Mouse (Mus musculus) v-Abl transformed pro-B cells (cell line): ENCODE measurements at regions not wholly inside any gene's neighbourhood (a gene's known extent, or its start where the extent isn't known, plus 50 kb on each side); places are given as distances from the start of the nearest gene placed in this dataset.
"Not testable (repeated sequence)": the region's sequence is repeated elsewhere in the genome, so short reads cannot be mapped to it uniquely, and the experiment has no call there.

Experiments
- in situ Hi-C, 2 experiments: fragments of 400-800 bp; cut with MboI; formaldehyde crosslinking; loops; one replicate each; pipeline ENCODE4 v1.15.1; 2025; ENCODE audit not compliant: unreplicated experiment in 2 of 2

- in situ Hi-C loops, result no loop called here
These were observed 59.0 kb upstream of the Kbtbd8 start for GRCm38 (mm10) chr6:95058017-95058416.

GRCm38 (mm10) chr6:95056222-95056621, 60.8 kb upstream of the Kbtbd8 start:
- in situ Hi-C loops, result no loop called here

GRCm38 (mm10) chr6:95053717-95054382, 63.2 kb upstream of the Kbtbd8 start:
- in situ Hi-C loops, result no loop called here

- in situ Hi-C loops, result not testable (repeated sequence)
These were observed 75.7 kb upstream of the Kbtbd8 start for GRCm38 (mm10) chr6:95041351-95041750.

GRCm38 (mm10) chr6:95024239-95024638, 92.8 kb upstream of the Kbtbd8 start:
- in situ Hi-C loops, result no loop called here

GRCm38 (mm10) chr6:95021724-95022123, 95.3 kb upstream of the Kbtbd8 start:
- in situ Hi-C loops, result no loop called here

DNA sequence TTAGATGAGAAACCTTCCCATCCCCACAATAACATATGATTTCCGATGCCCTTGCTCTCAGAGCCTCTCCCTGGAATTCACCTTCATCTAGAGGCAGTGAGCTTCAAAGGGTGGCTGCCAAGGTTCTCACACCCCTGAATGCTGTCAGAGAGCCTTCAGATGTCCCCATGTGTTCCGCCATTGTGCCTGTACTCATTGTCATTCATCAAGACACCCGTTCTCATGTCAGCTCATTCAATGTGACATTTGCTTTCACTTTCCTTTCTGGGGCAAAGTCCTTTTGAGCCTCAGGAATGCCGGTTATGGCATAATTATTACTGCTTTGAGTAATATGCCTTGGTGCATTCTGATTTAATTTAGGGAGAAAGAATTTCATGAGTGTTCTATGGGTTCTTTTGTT, 99.1 kb upstream of the Kbtbd8 start:
- in situ Hi-C loops, result no loop called here

GRCm38 (mm10) chr6:95017484-95017883, 99.6 kb upstream of the Kbtbd8 start:
- in situ Hi-C loops, result no loop called here

DNA sequence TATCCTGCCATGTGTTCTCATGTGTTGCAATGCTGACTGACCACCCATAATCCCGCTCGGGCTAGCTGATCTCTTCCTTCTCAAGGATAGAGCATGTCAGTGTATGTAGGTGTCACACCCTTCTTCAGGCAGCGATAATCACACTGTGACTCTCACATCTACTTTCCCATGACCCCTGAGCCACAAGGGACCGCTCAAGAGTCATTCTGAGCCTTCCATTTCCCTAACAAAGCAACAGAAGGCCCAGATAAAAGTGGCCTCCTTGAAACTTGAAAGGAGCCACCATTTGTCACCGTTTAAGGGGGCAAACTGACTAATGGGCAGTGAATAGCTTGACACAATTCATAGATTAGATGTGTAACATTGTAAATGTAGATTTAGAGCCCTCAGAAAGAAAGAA, 103.9 kb upstream of the Kbtbd8 start:
- in situ Hi-C loops, result no loop called here

DNA sequence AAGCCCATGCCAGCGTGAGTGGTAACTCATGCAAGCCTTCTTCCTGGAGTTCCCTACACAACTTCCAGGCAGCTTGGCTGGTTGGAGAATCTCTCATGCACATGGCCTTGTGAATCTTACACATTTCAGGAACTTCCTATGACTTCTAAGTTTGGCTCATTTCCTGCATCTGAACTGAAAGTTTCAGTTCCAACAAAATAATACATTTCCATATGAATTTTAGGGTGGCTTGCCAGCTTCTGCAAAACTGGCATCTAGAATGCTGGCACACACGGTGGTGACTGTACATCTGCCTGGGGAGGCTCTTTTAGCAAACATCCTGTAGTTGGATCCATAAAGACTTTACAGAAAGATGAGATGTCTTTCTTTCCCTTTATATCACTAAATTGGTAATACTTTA, 110.6 kb upstream of the Kbtbd8 start:
- in situ Hi-C loops, result no loop called here

GRCm38 (mm10) chr6:95003716-95004115, 113.3 kb upstream of the Kbtbd8 start:
- in situ Hi-C loops, result no loop called here

- in situ Hi-C loops, result loop anchor here in 1 of 2 experiments (25.0 kb wide), 1 partner anchor 912 kb away; no protein-coding TSS in a partner anchor
These were observed 117.5 kb upstream of the Kbtbd8 start for GRCm38 (mm10) chr6:94999562-94999961.

DNA sequence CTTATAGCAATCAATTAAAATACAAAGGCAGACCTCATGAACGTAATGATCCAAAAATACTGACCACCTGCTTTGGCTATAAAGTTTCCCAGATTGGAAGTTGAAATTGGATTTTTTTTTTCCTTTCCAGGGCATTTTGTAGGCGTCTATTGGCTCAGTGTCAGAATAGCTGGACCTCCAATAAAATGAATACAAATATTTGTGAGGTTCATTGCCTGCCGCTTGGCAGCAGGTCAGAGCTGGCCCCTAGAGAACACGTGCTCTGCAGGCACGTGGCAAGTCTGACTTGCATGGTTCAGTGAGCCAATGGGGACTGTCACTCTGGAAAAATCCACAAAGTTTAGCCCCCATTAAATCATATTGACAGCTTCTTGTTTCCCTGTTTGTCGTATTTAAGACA, 118.0 kb upstream of the Kbtbd8 start:
- in situ Hi-C loops, result loop anchor here in 1 of 2 experiments (25.0 kb wide), 1 partner anchor 912 kb away; no protein-coding TSS in a partner anchor

DNA sequence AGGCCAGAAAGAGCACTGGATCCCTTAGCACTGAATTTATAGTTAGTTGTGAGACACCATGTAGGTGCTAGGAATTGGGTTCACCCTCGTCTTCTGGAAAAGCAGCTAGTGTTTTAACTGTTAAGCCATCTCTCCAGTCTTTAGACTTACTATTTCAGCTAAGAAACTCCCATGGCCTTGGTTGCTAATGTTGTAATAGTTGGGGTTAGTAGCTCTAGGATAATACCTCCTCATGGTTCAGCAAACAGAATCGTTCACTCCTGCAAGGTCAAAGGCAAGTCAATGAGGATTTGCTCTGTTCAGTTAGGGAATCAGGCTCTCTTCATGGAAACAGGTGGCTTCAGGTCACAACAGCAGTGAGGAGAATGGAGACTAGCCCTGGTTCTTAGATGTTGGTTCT, 118.7 kb upstream of the Kbtbd8 start:
- in situ Hi-C loops, result loop anchor here in 1 of 2 experiments (25.0 kb wide), 1 partner anchor 911 kb away; no protein-coding TSS in a partner anchor

- in situ Hi-C loops, result loop anchor here in 1 of 2 experiments (25.0 kb wide), 1 partner anchor 907 kb away; no protein-coding TSS in a partner anchor
These were observed 122.7 kb upstream of the Kbtbd8 start for GRCm38 (mm10) chr6:94994376-94994775.

DNA sequence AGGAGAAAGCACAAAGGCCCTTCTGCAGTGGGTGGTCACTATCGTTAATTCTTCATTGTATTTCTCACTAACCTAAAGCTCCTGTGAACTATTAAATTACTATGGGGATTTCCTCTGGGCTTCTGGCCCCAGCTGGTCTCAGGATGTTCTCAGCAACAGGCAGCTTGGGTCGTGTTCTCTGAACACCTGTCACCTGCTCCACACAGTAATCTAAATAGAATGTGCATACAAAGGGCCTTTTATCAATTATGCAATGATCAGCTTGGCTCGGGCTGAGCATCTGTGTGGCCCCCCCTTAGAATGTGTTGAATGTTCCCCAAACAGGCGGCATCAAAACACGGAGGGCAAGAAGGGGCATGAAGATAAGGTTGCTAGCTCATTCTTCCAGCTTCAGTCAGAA, 129.6 kb upstream of the Kbtbd8 start:
- in situ Hi-C loops, result loop anchor here (5.0 to 25.0 kb wide), 2 partner anchors 465 to 900 kb away; no protein-coding TSS in a partner anchor

DNA sequence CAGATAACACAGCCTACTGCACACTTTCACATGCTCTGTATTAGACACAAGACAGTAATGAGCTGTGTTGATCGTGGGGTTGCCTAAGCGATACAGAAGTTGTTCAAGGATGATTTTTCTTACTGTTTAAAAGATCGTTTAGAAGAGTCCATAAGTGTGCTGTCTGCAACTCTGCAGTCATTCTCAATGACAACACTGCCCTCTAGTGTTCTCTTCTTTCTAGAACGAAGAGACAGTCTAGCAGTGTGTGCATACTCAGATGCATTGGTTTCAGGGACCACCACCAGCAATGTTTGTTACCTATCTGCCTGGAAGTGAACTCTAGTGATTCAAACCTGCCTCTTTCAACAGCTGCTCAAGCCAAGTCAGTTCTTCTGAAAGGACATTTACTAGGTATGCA, 130.7 kb upstream of the Kbtbd8 start:
- in situ Hi-C loops, result loop anchor here (5.0 to 25.0 kb wide), 2 partner anchors 464 to 899 kb away; no protein-coding TSS in a partner anchor

DNA sequence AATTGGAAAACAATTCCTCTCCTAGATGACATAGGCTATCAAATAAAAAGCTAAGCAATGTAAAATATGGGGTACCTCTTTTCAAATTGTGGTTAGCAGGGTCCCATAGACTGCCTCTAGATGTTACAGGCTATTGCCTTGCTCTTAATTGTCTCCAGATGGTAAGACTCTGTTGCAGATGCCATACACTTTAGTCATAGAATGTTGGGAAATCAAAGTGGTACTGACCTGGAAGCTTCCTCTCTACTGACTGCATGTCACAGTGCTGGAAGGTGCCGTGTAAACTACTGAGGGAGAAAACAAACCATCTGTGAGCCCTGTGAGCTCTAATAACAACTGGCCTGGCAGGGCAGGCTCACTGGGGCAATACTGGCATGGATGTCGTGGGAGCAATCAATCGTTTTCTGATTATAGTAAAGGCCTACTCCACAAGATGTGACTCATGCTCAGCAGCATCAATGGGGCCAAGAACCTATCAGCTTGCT, 132.6 kb upstream of the Kbtbd8 start:
- in situ Hi-C loops, result loop anchor here in 1 of 2 experiments (25.0 kb wide), 1 partner anchor 897 kb away; no protein-coding TSS in a partner anchor

DNA sequence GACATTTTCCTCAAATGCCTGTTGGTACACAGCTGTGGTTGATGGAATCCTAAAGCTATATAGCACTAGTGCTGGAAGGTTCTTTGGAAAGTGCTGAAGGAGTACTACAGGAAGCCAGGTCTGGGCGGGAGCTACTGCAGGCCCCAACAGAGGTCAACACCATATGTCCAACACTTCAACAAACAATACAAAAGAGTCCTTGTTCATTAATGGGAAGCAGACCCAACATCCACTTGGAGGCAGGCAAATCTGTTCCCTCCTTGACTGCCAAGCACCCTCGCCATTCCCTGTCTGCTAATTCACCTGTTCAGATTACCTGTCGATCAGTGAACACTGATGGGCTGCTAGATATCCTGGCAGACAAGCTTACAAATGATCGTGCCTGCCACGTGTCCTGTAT, 148.4 kb upstream of the Kbtbd8 start:
- in situ Hi-C loops, result loop anchor here (5.0 to 10.0 kb wide), 2 partner anchors 351 to 354 kb away; no protein-coding TSS in a partner anchor

DNA sequence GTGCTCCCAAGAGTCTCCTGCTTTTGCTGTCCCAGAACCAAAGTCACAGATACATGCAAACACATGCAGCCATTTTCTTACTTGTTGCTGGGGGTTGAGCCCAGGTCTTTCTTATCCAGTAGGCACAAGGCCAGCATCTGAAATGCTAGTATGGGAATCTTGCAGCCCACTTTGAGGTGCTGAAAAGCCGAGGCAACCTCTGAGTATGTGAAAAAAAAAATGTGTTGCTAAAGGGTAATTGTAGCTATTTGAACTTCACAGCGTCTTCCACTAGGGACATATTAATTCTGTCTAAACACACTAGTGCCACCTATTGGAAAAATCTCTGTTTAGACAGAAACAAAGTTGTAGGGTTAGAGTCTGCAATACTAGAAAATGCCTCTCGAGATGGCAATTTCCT, 150.1 kb upstream of the Kbtbd8 start:
- in situ Hi-C loops, result loop anchor here (5.0 to 10.0 kb wide), 2 partner anchors 350 to 352 kb away; no protein-coding TSS in a partner anchor

DNA sequence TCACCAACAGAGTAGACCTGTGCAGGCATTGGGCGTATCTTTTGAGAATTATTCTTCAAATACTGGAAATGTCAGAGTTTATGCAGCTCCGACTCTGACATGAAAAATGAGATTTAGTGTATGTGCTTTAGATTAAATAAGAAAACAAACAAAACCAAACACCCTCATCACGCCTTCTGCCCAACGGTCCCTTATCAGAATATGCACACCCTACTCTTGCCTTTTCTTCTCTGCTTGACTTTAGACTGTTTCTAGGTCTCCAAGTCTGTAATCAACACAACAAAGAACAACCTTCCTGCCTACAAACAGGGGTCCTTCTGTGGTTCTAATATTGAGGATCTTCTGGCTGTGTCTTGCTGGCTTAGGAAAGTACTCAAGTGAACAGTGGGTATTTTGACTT, 153.8 kb upstream of the Kbtbd8 start:
- in situ Hi-C loops, result loop anchor here in 1 of 2 experiments (10.0 kb wide), 1 partner anchor 348 kb away; no protein-coding TSS in a partner anchor
